Mouse (Mus musculus) kidney, embryonic 16.5 days (tissue): Measurements from ENCODE around the gene Ccnt1. TPM values are rescaled to one million over a fixed set of nuclear protein-coding genes. Genes with fewer than 3 reads are reported as not detected.

Experiments
- ATAC-seq: fragments of 200-750 bp; cut with Nextera tagmentation; 2 replicates; pipeline ENCODE4 v1.8.0; 2017; ENCODE audit warnings: moderate TSS enrichment; ENCODE audit not compliant: low FRiP score, low TSS enrichment
- H3K27ac ChIP-seq: fragments of 300-500 bp; sonication (generic); 2 replicates; pipeline ENCODE4 v1.5.1; 2014; ENCODE audit warnings: low read length
- H3K27me3 ChIP-seq: fragments of 300-500 bp; sonication (generic); 2 replicates; pipeline ENCODE4 v1.6.1; 2014; ENCODE audit warnings: low read length, control low read depth, mixed read lengths; ENCODE audit not compliant: insufficient read depth
- H3K36me3 ChIP-seq: fragments of 300-500 bp; sonication (generic); 2 replicates; pipeline ENCODE4 v1.6.1; 2014; ENCODE audit warnings: low read length, control low read depth, mixed read lengths; ENCODE audit not compliant: insufficient read depth
- H3K4me1 ChIP-seq: fragments of 300-500 bp; sonication (generic); 2 replicates; pipeline ENCODE4 v1.6.1; 2014; ENCODE audit warnings: low read length, control low read depth, mixed read lengths; ENCODE audit not compliant: insufficient read depth
- H3K4me2 ChIP-seq: fragments of 300-500 bp; sonication (generic); replicated peaks from 2 replicates; pipeline ENCODE4 v1.6.1; 2014; ENCODE audit warnings: low read depth, low read length
- H3K4me3 ChIP-seq: fragments of 300-500 bp; sonication (generic); 2 replicates; pipeline ENCODE4 v1.5.1; 2014; ENCODE audit warnings: mild to moderate bottlenecking, low read length
- H3K9ac ChIP-seq: fragments of 300-500 bp; sonication (generic); replicated peaks from 2 replicates; pipeline ENCODE4 v1.6.1; 2014; ENCODE audit warnings: low read length
- H3K9me3 ChIP-seq: fragments of 300-500 bp; sonication (generic); 2 replicates; pipeline ENCODE4 v1.6.1; 2016; ENCODE audit warnings: low read length, control low read depth
- WGBS: fragments of 180-500 bp; shearing (Covaris S2); extraction: QIAGEN DNeasy Blood & Tissue Kit; methylation state at CpG from one replicate; pipeline ENCODE4 v1.1.7; 2014; 5-methylcytosine and 5-hydroxymethylcytosine counted together
- microRNA-seq: library from miRNA; unstranded; fragments of <30 nt; microRNA quantifications from one replicate; pipeline ENCODE4, GENCODE M21; 2016
- polyA plus RNA-seq: library from polyadenylated mRNA; unstranded; fragments of >200 nt; fragmentation: Nextera tagmentation; extraction: Ambion mirVana; gene quantifications from 2 replicates; pipeline ENCODE4 v1.2.1, GENCODE M21; 2015

Ccnt1 gene
- polyA plus RNA-seq, 1 experiment from 2014 or later, result 64.4 TPM

DNA sequence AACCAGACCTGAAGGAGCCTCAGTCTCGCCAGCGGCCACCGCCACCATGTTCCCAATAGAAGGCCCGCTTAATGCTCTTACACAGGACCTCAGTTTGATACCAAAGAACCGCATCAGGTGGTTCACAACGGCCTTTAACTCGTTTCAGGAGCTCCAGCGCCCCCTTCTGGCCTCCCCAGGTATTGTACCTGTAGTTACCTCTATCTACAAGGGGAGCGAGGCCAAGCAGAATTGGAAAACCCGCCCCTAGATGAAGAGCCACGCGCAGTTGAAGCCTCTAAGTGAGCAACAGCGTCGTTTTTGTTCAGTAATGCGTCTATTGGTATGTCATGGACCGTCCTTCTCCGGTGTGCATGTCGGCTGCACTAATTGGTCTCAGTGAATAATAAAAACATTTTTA is 66.2 kb downstream of the Ccnt1 start:
- no peak for ATAC-seq
- H3K36me3 ChIP-seq, result no peaks in the 10 kb centered on the region
- H3K4me1 ChIP-seq, result no peaks in the 10 kb centered on the region
- WGBS, result 14% methylated on average over 18 of the region's 18 CpGs
- no peaks in the 10 kb centered on the region for H3K27me3 ChIP-seq
- no peak overlapping the region for H3K27ac ChIP-seq
- no peak overlapping the region for H3K4me3 ChIP-seq
- H3K4me2 ChIP-seq, result no peak overlapping the region
- no peaks in the 10 kb centered on the region for H3K9me3 ChIP-seq
- no peak overlapping the region for H3K9ac ChIP-seq

DNA sequence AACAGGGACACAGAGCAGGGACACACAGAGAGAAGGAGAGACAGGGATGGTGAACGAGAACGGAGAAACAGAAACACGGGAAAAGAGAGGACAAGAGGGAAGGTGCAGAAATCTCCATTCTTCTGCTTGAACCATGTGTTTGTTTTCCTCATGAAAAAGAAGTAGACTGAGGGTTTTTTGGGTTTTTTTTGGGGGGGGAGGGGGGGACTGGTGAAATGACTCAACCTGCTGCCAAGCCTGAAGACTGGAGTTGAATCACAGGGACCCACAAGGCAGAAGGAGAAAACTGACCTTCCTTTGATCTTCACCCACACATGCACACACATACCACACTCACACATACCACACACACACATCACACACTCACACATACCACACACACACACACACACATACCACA is 67.4 kb downstream of the Ccnt1 start:
- Histone ChIP-seq H3K27me3 (no peaks in the 10 kb centered on the region), H3K4me3 (no peak overlapping the region), H3K36me3 (no peaks in the 10 kb centered on the region), H3K9me3 (no peaks in the 10 kb centered on the region), H3K4me2 (no peak overlapping the region), H3K9ac (no peak overlapping the region), H3K27ac (no peak overlapping the region), H3K4me1 (no peaks in the 10 kb centered on the region)
- 83% methylated on average over 3 of the region's 3 CpGs for WGBS
- no peak for ATAC-seq

DNA sequence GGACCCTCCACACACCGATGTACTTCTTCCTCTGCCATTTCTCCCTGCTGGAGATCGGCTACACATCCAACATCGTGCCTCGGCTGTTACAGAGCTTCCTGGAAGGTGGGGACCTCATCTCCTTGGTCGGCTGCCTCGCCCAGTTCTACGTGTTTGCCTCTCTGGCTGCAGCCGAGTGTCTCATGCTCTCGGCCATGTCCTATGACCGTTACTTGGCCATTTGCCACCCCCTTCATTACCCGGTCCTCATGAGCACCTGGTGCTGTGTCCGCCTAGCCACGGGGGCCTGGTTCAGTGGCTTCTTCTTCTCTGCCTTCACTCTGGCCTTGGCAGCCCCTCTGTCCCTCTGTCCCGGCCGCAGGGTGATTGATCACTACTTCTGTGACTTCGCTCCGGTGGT is 73.1 kb downstream of the Ccnt1 start:
- WGBS, result 83% methylated on average over 17 of the region's 17 CpGs
- Histone ChIP-seq H3K27me3 (no peaks in the 10 kb centered on the region), H3K4me1 (no peaks in the 10 kb centered on the region), H3K27ac (no peak overlapping the region), H3K4me2 (no peak overlapping the region), H3K36me3 (no peaks in the 10 kb centered on the region), H3K9ac (no peak overlapping the region), H3K4me3 (no peak overlapping the region), H3K9me3 (no peaks in the 10 kb centered on the region)
- no peak for ATAC-seq

DNA sequence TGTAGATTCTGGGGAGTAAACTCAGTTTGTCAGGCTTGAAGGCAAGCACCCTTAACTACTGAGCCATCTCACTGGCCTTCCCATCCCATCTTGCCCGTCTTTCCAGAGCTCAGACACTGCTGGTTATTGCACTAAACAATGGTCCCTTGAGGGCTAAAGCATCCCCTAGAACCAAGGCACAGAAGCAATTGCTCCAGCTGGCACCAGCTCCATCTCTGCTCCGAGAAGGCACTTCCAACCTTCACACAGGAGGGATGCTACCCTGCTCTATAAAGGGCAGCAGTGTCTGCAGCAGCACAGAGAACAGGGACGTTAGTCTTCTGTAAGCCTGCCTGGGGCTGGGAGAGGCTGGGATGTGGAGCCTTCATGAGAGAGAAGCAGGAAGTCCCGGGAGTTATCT is 78.6 kb downstream of the Ccnt1 start, which contains the start of gene Olfr279:
TSS of gene Olfr279 (plus strand) at position 301 of the 400 bp plus-strand sequence.
- no peak for ATAC-seq
- H3K36me3 ChIP-seq, result no peaks in the 10 kb centered on the region
- H3K27ac ChIP-seq, result no peak within 1 kb of the TSS
- H3K4me3 ChIP-seq, result no peak within 1 kb of the TSS
- no peaks in the 10 kb centered on the region for H3K4me1 ChIP-seq
- WGBS, result 50% methylated on average over 4 of the region's 4 CpGs
- H3K4me2 ChIP-seq, result no peak within 1 kb of the TSS
- H3K9me3 ChIP-seq, result 0 out of 2 replicates have a peak, but pooled peaks cover 3% of the 10 kb centered on the region
- no peak within 1 kb of the TSS for H3K9ac ChIP-seq
- no peaks in the 10 kb centered on the region for H3K27me3 ChIP-seq

DNA sequence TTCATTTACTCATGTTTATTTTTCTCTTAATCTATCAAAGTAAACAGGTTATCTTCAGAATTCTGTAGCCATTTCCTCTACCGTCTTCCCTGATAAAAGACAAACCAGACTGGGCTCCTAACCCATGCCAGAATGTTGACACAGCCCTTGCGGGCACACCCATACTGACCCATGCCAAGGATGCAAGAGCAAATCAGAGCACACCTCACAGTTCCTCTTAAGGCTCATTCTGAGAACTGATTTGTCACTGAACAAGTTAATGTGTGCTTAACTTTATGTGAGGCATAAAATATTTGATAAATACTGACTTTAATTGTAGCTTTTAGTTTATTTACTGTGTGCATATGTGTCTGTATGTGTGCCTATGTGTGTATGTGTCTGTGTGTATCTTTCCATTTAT is 79.4 kb downstream of the Ccnt1 start:
- ATAC-seq, result no peak
- Histone ChIP-seq H3K4me1 (no peaks in the 10 kb centered on the region), H3K4me3 (no peak overlapping the region), H3K27ac (no peak overlapping the region), H3K9me3 (0 out of 2 replicates have a peak, but pooled peaks cover 3% of the 10 kb centered on the region), H3K36me3 (no peaks in the 10 kb centered on the region), H3K4me2 (no peak overlapping the region), H3K9ac (no peak overlapping the region), H3K27me3 (no peaks in the 10 kb centered on the region)
- 73% methylated on average over 2 of the region's 2 CpGs for WGBS

Small RNA genes lying within 50 kb of the gene (microRNA-seq; reads per million reads assigned to microRNA genes)
- not detected for gene Mir1291

Other genes with a start within 250 kb of the Ccnt1 start
- not detected in 2 replicates for gene Olfr284, start 229.9 kb downstream of the Ccnt1 start, polyA plus RNA-seq
- not detected in 2 replicates for gene Olfr283, start 190.0 kb downstream of the Ccnt1 start, polyA plus RNA-seq
- gene Olfr282, start 139.7 kb downstream of the Ccnt1 start, polyA plus RNA-seq, result not detected in 2 replicates
- gene Olfr281, start 118.3 kb downstream of the Ccnt1 start, polyA plus RNA-seq, result not detected in 2 replicates
- not detected in 2 replicates for gene OR5BS1P, start 101.0 kb downstream of the Ccnt1 start, polyA plus RNA-seq
- gene Lalba, start 88.2 kb downstream of the Ccnt1 start, polyA plus RNA-seq, result 0.21 and 0.55 TPM in 2 replicates
- gene Olfr279, start 78.5 kb downstream of the Ccnt1 start, polyA plus RNA-seq, result not detected in 2 replicates
- 106 and 113 TPM in 2 replicates for gene Kansl2, start 36.7 kb downstream of the Ccnt1 start, polyA plus RNA-seq
- gene 4930415O20Rik, start 81 bp upstream of the Ccnt1 start, polyA plus RNA-seq, result 0.41 and 0.69 TPM in 2 replicates
- gene Adcy6, start 39.2 kb upstream of the Ccnt1 start, polyA plus RNA-seq, result 24.4 and 26.0 TPM in 2 replicates
- 34.4 and 34.9 TPM in 2 replicates for gene Cacnb3, start 59.9 kb upstream of the Ccnt1 start, polyA plus RNA-seq
- gene Ddx23, start 92.0 kb upstream of the Ccnt1 start, polyA plus RNA-seq, result 19.0 and 27.1 TPM in 2 replicates
- gene Rnd1, start 106.5 kb upstream of the Ccnt1 start, polyA plus RNA-seq, result 0.45 and 0.75 TPM in 2 replicates
- gene Ccdc65, start 137.3 kb upstream of the Ccnt1 start, polyA plus RNA-seq, result 0.95 and 1.1 TPM in 2 replicates
- 36.6 and 39.1 TPM in 2 replicates for gene Fkbp11, start 157.3 kb upstream of the Ccnt1 start, polyA plus RNA-seq
- gene Arf3, start 192.3 kb upstream of the Ccnt1 start, polyA plus RNA-seq, result 56.3 and 59.5 TPM in 2 replicates
- 0.17 TPM in 1 of 2 replicates, not detected in the other for gene Wnt10b, start 207.2 kb upstream of the Ccnt1 start, polyA plus RNA-seq
- not detected in 2 replicates for gene Wnt1, start 218.9 kb upstream of the Ccnt1 start, polyA plus RNA-seq
- gene Ddn, start 238.6 kb upstream of the Ccnt1 start, polyA plus RNA-seq, result 2.6 and 3.3 TPM in 2 replicates